Mouse (Mus musculus): ENCODE results near the gene Stub1.

GRCm38 (mm10) chr17:25837533-25837932, 4.3 kb upstream of the Stub1 start:
- TF ChIP-seq CTCF (IDR thresholded peaks at IDR 0.05; ENCODE audit: control insufficient read depth, insufficient read depth, low read length) (no peak), POLR2A (IDR thresholded peaks at IDR 0.05; ENCODE audit: borderline replicate concordance, control insufficient read depth, low read depth, low read length) (no peak)

Data from bone marrow, adult 2 months (tissue).